ENCODE assay signal across 8 mouse cellular contexts in the genomic region with DNA sequence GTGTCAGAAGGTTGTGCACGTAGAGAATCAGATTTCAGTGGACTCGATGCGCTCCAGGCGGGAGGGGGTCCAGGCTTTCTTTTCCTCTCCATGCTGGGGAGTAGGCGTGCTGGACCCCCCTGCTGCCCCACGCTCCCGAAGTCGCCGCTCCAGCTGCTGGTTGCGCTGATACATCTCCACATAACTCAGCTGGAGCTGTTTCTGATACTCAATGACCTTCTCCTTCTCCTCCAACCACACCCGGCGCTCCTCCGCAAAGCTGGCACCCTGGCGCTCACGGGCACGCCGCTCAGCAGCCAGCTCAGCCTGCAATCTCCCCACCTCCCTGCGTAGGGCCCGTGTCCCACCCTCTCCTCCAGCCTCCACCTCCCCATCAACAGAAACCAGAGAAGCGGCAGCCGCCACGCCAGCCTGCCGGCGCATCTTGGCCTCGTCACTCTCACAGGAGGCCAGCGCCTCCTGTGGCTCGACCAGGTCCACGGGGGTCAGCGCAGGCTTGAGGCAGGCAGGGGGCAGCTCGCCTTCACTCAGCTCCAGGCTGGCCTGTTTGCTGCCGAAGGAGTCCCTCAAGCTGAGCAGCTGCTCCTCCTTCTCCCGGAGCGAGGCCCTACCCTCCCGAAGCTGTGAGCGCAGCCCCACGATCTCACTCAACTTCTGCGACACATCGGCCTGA. TPM values are rescaled to one million over a fixed set of nuclear protein-coding genes. Genes with fewer than 3 reads are reported as not detected.
DNase-seq lines count a peak whose midpoint lies in the region; ATAC-seq and TF ChIP-seq lines count a peak whose summit lies in the region.

No protein-coding gene starts in this region.

- H3K4me3 ChIP-seq in spleen, adult 2 months (ENCODE audit: extremely low read depth, insufficient read depth, insufficient read length): peak overlapping the region; percentile 37
- H3K4me3 ChIP-seq in cortical plate, adult 2 months (ENCODE audit: insufficient read depth, low read length): 0 out of 2 replicates have a peak overlapping the region, but pooled peaks have one; percentile 9
- peak overlapping the region; percentile 34 for H3K4me3 ChIP-seq in heart, postnatal 0 days (ENCODE audit: low read depth, low read length)
- peak overlapping the region; percentile 46 for H3K4me3 ChIP-seq in limb, embryonic 13.5 days
- peak overlapping the region; percentile 15; the same call in 1 of the 2 replicates for H3K4me3 ChIP-seq in midbrain, embryonic 15.5 days

- no peaks in the 10 kb centered on the region for H3K36me3 ChIP-seq in spleen, adult 2 months (ENCODE audit: control insufficient read depth, insufficient read depth, low read length)
- H3K36me3 ChIP-seq in heart, postnatal 0 days (replicated peaks; ENCODE audit: control insufficient read depth, insufficient read depth, low read length): no peaks in the 10 kb centered on the region
- H3K36me3 ChIP-seq in limb, embryonic 13.5 days: no peaks in the 10 kb centered on the region; the same call in 1 of the 2 replicates
- H3K36me3 ChIP-seq in midbrain, embryonic 15.5 days (replicated peaks): no peaks in the 10 kb centered on the region

- peak overlapping the region; percentile 58 for H3K4me2 ChIP-seq in heart, postnatal 0 days (ENCODE audit: low read depth, low read length)
- peak overlapping the region; percentile 81 for H3K4me2 ChIP-seq in limb, embryonic 13.5 days (replicated peaks)
- H3K4me2 ChIP-seq in midbrain, embryonic 15.5 days: peak overlapping the region; percentile 46

- H3K4me1 ChIP-seq in spleen, adult 2 months (ENCODE audit: control insufficient read depth, insufficient read depth, insufficient read length): peaks cover 14% of the 10 kb centered on the region
- peaks cover 4% of the 10 kb centered on the region; the same call in 1 of the 2 replicates for H3K4me1 ChIP-seq in cortical plate, adult 2 months (ENCODE audit: control insufficient read depth, insufficient read depth, low read length)
- peaks cover 12% of the 10 kb centered on the region; the same call in 1 of the 2 replicates for H3K4me1 ChIP-seq in heart, postnatal 0 days (ENCODE audit: control insufficient read depth, insufficient read depth)
- peaks cover 27% of the 10 kb centered on the region for H3K4me1 ChIP-seq in limb, embryonic 13.5 days
- peaks cover 23% of the 10 kb centered on the region for H3K4me1 ChIP-seq in midbrain, embryonic 15.5 days

- no peak for TF ChIP-seq EP300 in heart, postnatal 0 days (IDR thresholded peaks at IDR 0.05; ENCODE audit: low read depth)

- ATAC-seq in heart, postnatal 0 days (ENCODE audit: insufficient read depth, low read depth): peak; percentile 53
- ATAC-seq in limb, embryonic 13.5 days (ENCODE audit: low FRiP score, low read depth): peak; percentile 38
- no peak; the same call in 1 of the 2 replicates for ATAC-seq in midbrain, embryonic 15.5 days (replicated peaks)

- WGBS in spleen, adult 2 months: 7% methylated on average over 38 of the region's 38 CpGs
- WGBS in heart, postnatal 0 days: 4% methylated on average over 38 of the region's 38 CpGs
- under 1% methylated on average over 38 of the region's 38 CpGs for WGBS in limb, embryonic 13.5 days
- WGBS in midbrain, embryonic 15.5 days: 7% methylated on average over 38 of the region's 38 CpGs

- no peak overlapping the region for H3K27ac ChIP-seq in spleen, adult 2 months (ENCODE audit: insufficient read depth, low read length)
- peak overlapping the region; percentile 79 for H3K27ac ChIP-seq in cortical plate, adult 2 months (ENCODE audit: insufficient read depth, low read length)
- no peak overlapping the region for H3K27ac ChIP-seq in heart, postnatal 0 days (ENCODE audit: low read depth)
- no peak overlapping the region for H3K27ac ChIP-seq in limb, embryonic 13.5 days
- H3K27ac ChIP-seq in midbrain, embryonic 15.5 days: no peak overlapping the region

- no peaks in the 10 kb centered on the region for H3K9me3 ChIP-seq in heart, postnatal 0 days (replicated peaks; ENCODE audit: control insufficient read depth, low read length)
- no peaks in the 10 kb centered on the region for H3K9me3 ChIP-seq in limb, embryonic 13.5 days
- H3K9me3 ChIP-seq in midbrain, embryonic 15.5 days: no peaks in the 10 kb centered on the region

- DNase-seq in spleen, adult 2 months (ENCODE audit: low read depth in 1 of 2, low spot score in 2 of 2): no peak
- DNase-seq in spleen, postnatal 36 days (ENCODE audit: low spot score in 2 of 2): no peak
- peak; percentile 24 for DNase-seq in heart, postnatal 0 days (ENCODE audit: low spot score)
- DNase-seq in thymus, postnatal 25 days: peak; percentile 46
- no peak for DNase-seq in frontal cortex, adult 2 months (ENCODE audit: extremely low spot score in 1 of 2, low spot score in 1 of 2)

- peak overlapping the region; percentile 22; the same call in 1 of the 2 replicates for H3K9ac ChIP-seq in heart, postnatal 0 days (replicated peaks; ENCODE audit: low read depth, low read length)
- H3K9ac ChIP-seq in limb, embryonic 13.5 days: peak overlapping the region; percentile 70
- H3K9ac ChIP-seq in midbrain, embryonic 15.5 days: no peak overlapping the region

- H3K27me3 ChIP-seq in spleen, adult 2 months (ENCODE audit: control insufficient read depth, insufficient read depth, low read length): peaks cover 12% of the 10 kb centered on the region
- peaks cover 41% of the 10 kb centered on the region for H3K27me3 ChIP-seq in heart, postnatal 0 days (ENCODE audit: control insufficient read depth, insufficient read depth, low read length)
- peaks cover 72% of the 10 kb centered on the region for H3K27me3 ChIP-seq in limb, embryonic 13.5 days
- H3K27me3 ChIP-seq in midbrain, embryonic 15.5 days (replicated peaks): peaks cover 52% of the 10 kb centered on the region

- no peak for TF ChIP-seq CTCF in spleen, adult 2 months (IDR thresholded peaks at IDR 0.05; ENCODE audit: extremely low read depth, insufficient read depth, insufficient read length, insufficient replicate concordance)
- no peak for TF ChIP-seq CTCF in cortical plate, adult 2 months (IDR thresholded peaks at IDR 0.05; ENCODE audit: extremely low read depth, insufficient read depth, low read length)
- peak; percentile 43 for TF ChIP-seq CTCF in heart, postnatal 0 days (IDR thresholded peaks at IDR 0.05; ENCODE audit: low read depth)

- no peak for TF ChIP-seq POLR2A in spleen, adult 2 months (IDR thresholded peaks at IDR 0.05; ENCODE audit: low read depth, low read length)
- no peak for TF ChIP-seq POLR2A in cortical plate, adult 2 months (IDR thresholded peaks at IDR 0.05; ENCODE audit: extremely low read depth, insufficient read depth, low read length)

RNA-seq across cellular contexts. Expression of a gene that starts 5.0 kb away (rescaled TPM):
- polyA plus RNA-seq in spleen, adult 2 months (2012; rRNA removed): 3.8 and 4.4 TPM in 2 replicates
- polyA plus RNA-seq in cortical plate, adult 2 months (2012; rRNA removed): 11.0 and 11.3 TPM in 2 replicates
- 1.0 and 2.1 TPM in 2 replicates for total RNA-seq in heart, postnatal 0 days (2014; rRNA removed; ENCODE audit: low replicate concordance)
- 4.4 and 4.5 TPM in 2 replicates for polyA plus RNA-seq in heart, postnatal 0 days (2015; fragmentation: Nextera tagmentation; extraction: Ambion mirVana)
- polyA plus RNA-seq in limb, embryonic 13.5 days (2015; fragmentation: Nextera tagmentation; extraction: Ambion mirVana): 15.0 and 16.2 TPM in 2 replicates
- polyA plus RNA-seq in midbrain, embryonic 15.5 days (2015; fragmentation: Nextera tagmentation; extraction: Ambion mirVana): 10.0 and 11.6 TPM in 2 replicates
- polyA plus RNA-seq in frontal cortex, adult 2 months (2012; rRNA removed): 9.8 and 11.2 TPM in 2 replicates

RNA-seq across cellular contexts. Expression of a gene that starts 5.0 kb away (rescaled TPM):
- polyA plus RNA-seq in spleen, adult 2 months (2012; rRNA removed): 1.1 and 1.2 TPM in 2 replicates
- polyA plus RNA-seq in cortical plate, adult 2 months (2012; rRNA removed): 3.7 and 4.8 TPM in 2 replicates
- 8.2 and 9.8 TPM in 2 replicates for total RNA-seq in heart, postnatal 0 days (2014; rRNA removed; ENCODE audit: low replicate concordance)
- 9.8 TPM in 2 replicates for polyA plus RNA-seq in heart, postnatal 0 days (2015; fragmentation: Nextera tagmentation; extraction: Ambion mirVana)
- 14.5 and 16.0 TPM in 2 replicates for polyA plus RNA-seq in limb, embryonic 13.5 days (2015; fragmentation: Nextera tagmentation; extraction: Ambion mirVana)
- 10.9 and 11.2 TPM in 2 replicates for polyA plus RNA-seq in midbrain, embryonic 15.5 days (2015; fragmentation: Nextera tagmentation; extraction: Ambion mirVana)
- 3.8 TPM in 2 replicates for polyA plus RNA-seq in frontal cortex, adult 2 months (2012; rRNA removed)

RNA-seq across cellular contexts. Expression of a gene that starts 7.7 kb away (rescaled TPM):
- polyA plus RNA-seq in spleen, adult 2 months (2012; rRNA removed): 3.0 and 3.2 TPM in 2 replicates
- polyA plus RNA-seq in cortical plate, adult 2 months (2012; rRNA removed): 200 and 201 TPM in 2 replicates
- total RNA-seq in heart, postnatal 0 days (2014; rRNA removed; ENCODE audit: low replicate concordance): 5.3 TPM in 2 replicates
- polyA plus RNA-seq in heart, postnatal 0 days (2015; fragmentation: Nextera tagmentation; extraction: Ambion mirVana): 0.77 and 0.81 TPM in 2 replicates
- 3.9 and 4.7 TPM in 2 replicates for polyA plus RNA-seq in limb, embryonic 13.5 days (2015; fragmentation: Nextera tagmentation; extraction: Ambion mirVana)
- 17.4 and 17.9 TPM in 2 replicates for polyA plus RNA-seq in midbrain, embryonic 15.5 days (2015; fragmentation: Nextera tagmentation; extraction: Ambion mirVana)
- polyA plus RNA-seq in frontal cortex, adult 2 months (2012; rRNA removed): 114 and 133 TPM in 2 replicates

RNA-seq across cellular contexts. Expression of a gene that starts 29.6 kb away (rescaled TPM):
- 50.2 and 50.4 TPM in 2 replicates for polyA plus RNA-seq in spleen, adult 2 months (2012; rRNA removed)
- 102 and 109 TPM in 2 replicates for polyA plus RNA-seq in cortical plate, adult 2 months (2012; rRNA removed)
- 16.0 and 29.4 TPM in 2 replicates for total RNA-seq in heart, postnatal 0 days (2014; rRNA removed; ENCODE audit: low replicate concordance)
- polyA plus RNA-seq in heart, postnatal 0 days (2015; fragmentation: Nextera tagmentation; extraction: Ambion mirVana): 61.9 and 63.7 TPM in 2 replicates
- 58.5 and 64.3 TPM in 2 replicates for polyA plus RNA-seq in limb, embryonic 13.5 days (2015; fragmentation: Nextera tagmentation; extraction: Ambion mirVana)
- 69.4 and 71.0 TPM in 2 replicates for polyA plus RNA-seq in midbrain, embryonic 15.5 days (2015; fragmentation: Nextera tagmentation; extraction: Ambion mirVana)
- polyA plus RNA-seq in frontal cortex, adult 2 months (2012; rRNA removed): 97.5 and 108 TPM in 2 replicates

RNA-seq across cellular contexts. Expression of a gene that starts 32.5 kb away (rescaled TPM):
- polyA plus RNA-seq in spleen, adult 2 months (2012; rRNA removed): 12.0 and 14.3 TPM in 2 replicates
- polyA plus RNA-seq in cortical plate, adult 2 months (2012; rRNA removed): 64.5 TPM in 2 replicates
- total RNA-seq in heart, postnatal 0 days (2014; rRNA removed; ENCODE audit: low replicate concordance): 72.8 and 100 TPM in 2 replicates
- 67.3 TPM in 2 replicates for polyA plus RNA-seq in heart, postnatal 0 days (2015; fragmentation: Nextera tagmentation; extraction: Ambion mirVana)
- polyA plus RNA-seq in limb, embryonic 13.5 days (2015; fragmentation: Nextera tagmentation; extraction: Ambion mirVana): 126 and 131 TPM in 2 replicates
- 130 and 133 TPM in 2 replicates for polyA plus RNA-seq in midbrain, embryonic 15.5 days (2015; fragmentation: Nextera tagmentation; extraction: Ambion mirVana)
- polyA plus RNA-seq in frontal cortex, adult 2 months (2012; rRNA removed): 53.3 and 58.1 TPM in 2 replicates

Comparison
In these comparisons a context has a peak if more than half of its experiments do, and no peak if none do; other contexts are left out.
1. DNase-seq: peak in heart, postnatal 0 days (single experiment) and thymus, postnatal 25 days (single experiment); none in spleen, adult 2 months (0 of 2), spleen, postnatal 36 days (0 of 2) and frontal cortex, adult 2 months (0 of 2).
2. Peak in every context shown above with its lines, with median percentiles within 50 percentile points of each other: H3K4me3 ChIP-seq and H3K4me2 ChIP-seq.